Mouse (Mus musculus): ENCODE data around the gene Slx. TPM values are rescaled to one million over a fixed set of nuclear protein-coding genes. Genes with fewer than 3 reads are reported as not detected.
"Not testable (repeated sequence)": the region's sequence is repeated elsewhere in the genome, so short reads cannot be mapped to it uniquely, and the experiment has no call there.

Slx gene
- polyA plus RNA-seq (2015; fragmentation: Nextera tagmentation; extraction: Ambion mirVana), result not detected in 2 replicates

- WGBS, result 62% methylated on average over 3 of the region's 3 CpGs
- H3K4me2 ChIP-seq (replicated peaks; ENCODE audit: low read depth, low read length); H3K4me1 ChIP-seq (ENCODE audit: insufficient read depth, low read length); H3K27me3 ChIP-seq (ENCODE audit: insufficient read depth, low read length); H3K36me3 ChIP-seq (ENCODE audit: insufficient read depth, low read length); ATAC-seq (ENCODE audit: low FRiP score, low TSS enrichment); H3K9ac ChIP-seq (replicated peaks; ENCODE audit: low read length); H3K27ac ChIP-seq (ENCODE audit: low read length); H3K9me3 ChIP-seq (ENCODE audit: low read length); H3K4me3 ChIP-seq (ENCODE audit: low read length): not testable (repeated sequence)
Measured at GRCm38 (mm10) chrX:26545465-26545864, at the start of gene Slx. TSS of gene Slx (minus strand) at chrX:26545565.

Small RNA genes within 50 kb of the gene (microRNA-seq; reads per million reads assigned to microRNA genes)
- gene Gm27341, result not detected

Other genes starting within 250 kb of the Slx start
- not detected in 2 replicates for gene Gm2030, start 235.5 kb downstream of the Slx start, polyA plus RNA-seq (2015; fragmentation: Nextera tagmentation; extraction: Ambion mirVana)
- not detected in 2 replicates for gene Gm14525, start 157.1 kb upstream of the Slx start, polyA plus RNA-seq (2015; fragmentation: Nextera tagmentation; extraction: Ambion mirVana)

Data from kidney, embryonic 16.5 days (tissue).